Mouse (Mus musculus) CH12.LX (cell line): ENCODE results near the gene Slc15a1. TPM values are rescaled to one million over a fixed set of nuclear protein-coding genes. Genes with fewer than 3 reads are reported as not detected.

Experiments
- DNase-seq: peaks from one replicate; pipeline ENCODE4 v3.0.0-alpha.2; 2013; ENCODE audit errors: extremely low read depth
- H3K27ac ChIP-seq: 2 replicates; pipeline ENCODE4 v1.5.1; 2012; ENCODE audit warnings: low read depth, mild to moderate bottlenecking, control low read depth, moderate library complexity; ENCODE audit not compliant: insufficient read depth
- H3K27me3 ChIP-seq: replicated peaks from 2 replicates; pipeline ENCODE3; 2012; ENCODE audit warnings: inconsistent platforms
- H3K36me3 ChIP-seq, 2 experiments: replicated peaks in 1 of 2; 2 replicates each; pipeline versions ENCODE3 to v1.6.1; 2012; ENCODE audit warnings: inconsistent platforms in 1 of 2, low read length in 1 of 2, mild to moderate bottlenecking in 1 of 2, mixed read lengths in 1 of 2, moderate library complexity in 1 of 2; ENCODE audit not compliant: control insufficient read depth in 1 of 2, insufficient read depth in 1 of 2
- H3K4me1 ChIP-seq, 2 experiments: 2 replicates each; pipeline ENCODE4 v1.6.1; 2012; ENCODE audit warnings: inconsistent platforms in 1 of 2, moderate library complexity in 1 of 2; ENCODE audit not compliant: insufficient read depth in 2 of 2, control insufficient read depth in 1 of 2
- H3K4me2 ChIP-seq: 2 replicates; pipeline ENCODE4 v1.6.1; 2012; ENCODE audit warnings: low read depth, mild to moderate bottlenecking, control low read depth; ENCODE audit not compliant: poor library complexity, insufficient read depth, severe bottlenecking
- H3K4me3 ChIP-seq, 3 experiments: fragments of 150-350 bp in 1 of 3; sonication (generic) in 1 of 3; replicated peaks in 1 of 3; 2 replicates each; pipeline versions ENCODE3 to v1.5.1; 2011 to 2012; ENCODE audit warnings: low read depth in 2 of 3, low read length in 2 of 3, mild to moderate bottlenecking in 2 of 3, moderate library complexity in 2 of 3, control low read depth in 1 of 3, improper control_type of control experiment in 1 of 3, inconsistent platforms in 1 of 3, mixed read lengths in 1 of 3; ENCODE audit not compliant: poor library complexity in 1 of 3
- H3K79me2 ChIP-seq: replicated peaks from 2 replicates; pipeline ENCODE4 v1.6.1; 2012; ENCODE audit warnings: mild to moderate bottlenecking, moderate library complexity; ENCODE audit not compliant: control insufficient read depth, poor library complexity, insufficient read depth, severe bottlenecking; ENCODE audit errors: extremely low read depth
- H3K9ac ChIP-seq: 2 replicates; pipeline ENCODE4 v1.6.1; 2012; ENCODE audit warnings: low read depth, mild to moderate bottlenecking, control low read depth, moderate library complexity; ENCODE audit not compliant: insufficient read depth
- H3K9me3 ChIP-seq: replicated peaks from 2 replicates; pipeline ENCODE3; 2012; ENCODE audit warnings: low read length, inconsistent platforms, mixed read lengths
- BHLHE40 ChIP-seq: IDR thresholded peaks from 2 replicates; pipeline ENCODE4 v1.6.1; 2011; ENCODE audit warnings: mild to moderate bottlenecking, low read depth, low read length, improper control_type of control experiment
- CHD2 ChIP-seq: IDR thresholded peaks from 2 replicates; pipeline ENCODE4 v1.6.1; 2011; ENCODE audit warnings: low read length, improper control_type of control experiment
- CTCF ChIP-seq, 2 experiments: IDR thresholded peaks in 1 of 2; conservative IDR thresholded peaks in 1 of 2; 2 replicates each; pipeline ENCODE4 v1.5.1; 2011 to 2012; ENCODE audit warnings: low read depth in 2 of 2, low read length in 2 of 2, improper control_type of control experiment in 1 of 2, inconsistent platforms in 1 of 2, mild to moderate bottlenecking in 1 of 2, moderate library complexity in 1 of 2
- EP300 ChIP-seq: IDR thresholded peaks from 2 replicates; pipeline ENCODE4 v1.6.1; 2011; ENCODE audit warnings: low read length, improper control_type of control experiment
- KAT2A ChIP-seq: IDR thresholded peaks from 2 replicates; pipeline ENCODE4 v1.6.1; 2012; ENCODE audit warnings: low read length, improper control_type of control experiment, inconsistent platforms; ENCODE audit not compliant: insufficient replicate concordance
- MAZ ChIP-seq: IDR thresholded peaks from 2 replicates; pipeline ENCODE4 v1.6.1; 2012; ENCODE audit warnings: low read depth, mild to moderate bottlenecking, inconsistent platforms, low read length, improper control_type of control experiment, moderate library complexity
- MEF2A ChIP-seq: IDR thresholded peaks from 2 replicates; pipeline ENCODE4 v1.6.1; 2014; ENCODE audit warnings: low read depth, mild to moderate bottlenecking, inconsistent platforms, low read length, improper control_type of control experiment, borderline replicate concordance
- POLR2AphosphoS2 ChIP-seq: IDR thresholded peaks from 2 replicates; pipeline ENCODE4 v1.6.1; 2011; ENCODE audit warnings: low read depth, low read length, improper control_type of control experiment
- RAD21 ChIP-seq: IDR thresholded peaks from 2 replicates; pipeline ENCODE4 v1.6.1; 2011; ENCODE audit warnings: low read depth, mild to moderate bottlenecking, low read length, improper control_type of control experiment, moderate library complexity
- SMC3 ChIP-seq: IDR thresholded peaks from 2 replicates; pipeline ENCODE4 v1.6.1; 2011; ENCODE audit warnings: low read depth, low read length, improper control_type of control experiment
- UBTF ChIP-seq: IDR thresholded peaks from 2 replicates; pipeline ENCODE4 v1.6.1; 2012; ENCODE audit warnings: low read depth, mild to moderate bottlenecking, inconsistent platforms, low read length, improper control_type of control experiment, moderate library complexity
- ZC3H11A ChIP-seq: IDR thresholded peaks from 2 replicates; pipeline ENCODE4 v1.6.1; 2012; ENCODE audit warnings: low read depth, mild to moderate bottlenecking, inconsistent platforms, low read length, improper control_type of control experiment
- ZMIZ1 ChIP-seq: IDR thresholded peaks from 2 replicates; pipeline ENCODE4 v1.6.1; 2012; ENCODE audit warnings: low read depth, mild to moderate bottlenecking, inconsistent platforms, low read length, improper control_type of control experiment
- ZNF384 ChIP-seq: IDR thresholded peaks from 2 replicates; pipeline ENCODE4 v1.6.1; 2012; ENCODE audit warnings: low read depth, low read length, improper control_type of control experiment, inconsistent platforms
- dilution Hi-C: fragments of 300-500 bp; cut with MboI; formaldehyde crosslinking; loops from 2 replicates; pipeline ENCODE4 v1.14.3; 2020; ENCODE audit warnings: low sequenced_read_pairs; ENCODE audit not compliant: extremely low pct_unique_long_range_greater_than_20kb, extremely low pct_ligation_motif_present
- in situ Hi-C: fragments of 300-500 bp; cut with MboI; formaldehyde crosslinking; loops from 3 replicates; pipeline ENCODE4 v1.14.3; 2019; ENCODE audit warnings: low sequenced_read_pairs, low pct_ligation_motif_present, low pct_unique_long_range_greater_than_20kb, mixed read lengths
- polyA plus RNA-seq: library from polyadenylated mRNA; unstranded; fragments of >175 nt; gene quantifications from 2 replicates; pipeline ENCODE4 v1.2.1, GENCODE M21; 2012; ENCODE audit warnings: low read depth; ENCODE audit not compliant: insufficient read length
- total RNA-seq, 2 experiments: library from RNA; depleted of rRNA; stranded (reverse); fragments of 300-350 nt in 1 of 2; fragments of >200 nt in 1 of 2; gene quantifications; 2 replicates each; pipeline ENCODE4 v1.2.3; 2012 to 2014

Gene Slc15a1
- total and polyA plus RNA-seq, 3 experiments: 0.04 to 0.19 TPM; not detected in 1

- no peak overlapping the region for H3K9ac ChIP-seq
- H3K79me2 ChIP-seq: no peaks in the 10 kb centered on the region
- TF ChIP-seq BHLHE40 (0 out of 2 replicates have a peak, but pooled peaks have one; percentile 14), ZMIZ1 (no peak)
- no peak overlapping the region for H3K27ac ChIP-seq
- dilution Hi-C loops: no loop called here
- H3K4me1 ChIP-seq: peaks cover 7 to 24% of the 10 kb centered on the region in 2 experiments
- no peak overlapping the region for H3K4me2 ChIP-seq
- H3K36me3 ChIP-seq: no peaks in the 10 kb centered on the region
- no peaks in the 10 kb centered on the region for H3K27me3 ChIP-seq
- H3K9me3 ChIP-seq: peaks cover 9% of the 10 kb centered on the region
- in situ Hi-C loops: loop anchor here (5.0 kb wide), 1 partner anchor 48 kb away; the partner anchor contains the start of gene Stk24
- DNase-seq: no peak
- H3K4me3 ChIP-seq: no peak overlapping the region
Observed at GRCm38 (mm10) chr14:121429854-121430535, 75.1 kb downstream of the Slc15a1 start.

DNA sequence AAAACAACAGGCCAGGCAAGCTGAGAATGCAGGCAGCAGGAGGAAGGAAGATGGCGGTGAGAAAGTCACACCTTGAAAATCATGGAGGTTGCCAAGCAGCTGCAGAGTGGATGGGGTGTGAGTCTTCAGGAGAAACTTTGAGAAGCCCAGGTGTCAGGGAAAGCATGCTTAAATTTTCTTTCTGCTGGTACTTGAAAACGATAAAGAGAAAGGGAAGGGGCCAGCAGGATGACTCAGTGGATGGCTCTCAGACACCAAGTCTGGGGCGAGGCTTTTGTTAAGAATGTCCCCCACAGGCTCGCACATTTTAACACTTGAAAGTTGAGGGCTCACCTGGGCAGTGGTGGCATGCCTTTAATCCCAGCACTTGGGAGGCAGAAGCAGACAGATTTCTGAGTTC lies 76.9 kb downstream of the Slc15a1 start:
- H3K9me3 ChIP-seq: peaks cover 6% of the 10 kb centered on the region
- H3K36me3 ChIP-seq: no peaks in the 10 kb centered on the region
- no peak overlapping the region for H3K4me3 ChIP-seq
- no peaks in the 10 kb centered on the region for H3K27me3 ChIP-seq
- H3K4me1 ChIP-seq: peaks cover 9 to 39% of the 10 kb centered on the region in 2 experiments
- H3K9ac ChIP-seq: no peak overlapping the region
- dilution Hi-C loops (no loop called here), in situ Hi-C loops (no loop called here)
- no peak overlapping the region for H3K27ac ChIP-seq
- TF ChIP-seq MAZ (no peak), POLR2AphosphoS2 (no peak), UBTF (no peak), MEF2A (no peak), ZC3H11A (no peak), CHD2 (no peak), EP300 (no peak)
- H3K4me2 ChIP-seq: no peak overlapping the region
- H3K79me2 ChIP-seq: no peaks in the 10 kb centered on the region
- DNase-seq: no peak

GRCm38 (mm10) chr14:121426743-121427142 lies 78.3 kb downstream of the Slc15a1 start:
- DNase-seq: peak; percentile 58
- dilution Hi-C loops: no loop called here

More at GRCm38 (mm10) chr14:121426743-121427142, 78.3 kb downstream of the Slc15a1 start:
- Histone ChIP-seq H3K9ac (no peak overlapping the region), H3K27ac (no peak overlapping the region), H3K79me2 (no peaks in the 10 kb centered on the region), H3K9me3 (peaks cover 6% of the 10 kb centered on the region), H3K4me1 (peaks cover 9 to 49% of the 10 kb centered on the region in 2 experiments), H3K4me2 (no peak overlapping the region), H3K4me3 (no peak overlapping the region), H3K36me3 (no peaks in the 10 kb centered on the region), H3K27me3 (no peaks in the 10 kb centered on the region)
- TF ChIP-seq RAD21 (peak; percentile 70), ZNF384 (peak; percentile 88), KAT2A (no peak), SMC3 (peak; percentile 58), CTCF (conservative IDR thresholded peaks at IDR 0.05 in 1 of 2, IDR thresholded peaks at IDR 0.05 in 1 of 2; ENCODE audit: low read depth in 2 of 2, low read length in 2 of 2) (peak; percentile 50 to 65; a peak in 3 of 4 replicates)
- in situ Hi-C loops: no loop called here
